Mouse (Mus musculus): Measurements from ENCODE around the gene Fdx1. TPM values are rescaled to one million over a fixed set of nuclear protein-coding genes. Genes with fewer than 3 reads are reported as not detected.

Fdx1 gene
- polyA plus RNA-seq, 1 experiment from 2014 or later, result 82.5 TPM

DNA sequence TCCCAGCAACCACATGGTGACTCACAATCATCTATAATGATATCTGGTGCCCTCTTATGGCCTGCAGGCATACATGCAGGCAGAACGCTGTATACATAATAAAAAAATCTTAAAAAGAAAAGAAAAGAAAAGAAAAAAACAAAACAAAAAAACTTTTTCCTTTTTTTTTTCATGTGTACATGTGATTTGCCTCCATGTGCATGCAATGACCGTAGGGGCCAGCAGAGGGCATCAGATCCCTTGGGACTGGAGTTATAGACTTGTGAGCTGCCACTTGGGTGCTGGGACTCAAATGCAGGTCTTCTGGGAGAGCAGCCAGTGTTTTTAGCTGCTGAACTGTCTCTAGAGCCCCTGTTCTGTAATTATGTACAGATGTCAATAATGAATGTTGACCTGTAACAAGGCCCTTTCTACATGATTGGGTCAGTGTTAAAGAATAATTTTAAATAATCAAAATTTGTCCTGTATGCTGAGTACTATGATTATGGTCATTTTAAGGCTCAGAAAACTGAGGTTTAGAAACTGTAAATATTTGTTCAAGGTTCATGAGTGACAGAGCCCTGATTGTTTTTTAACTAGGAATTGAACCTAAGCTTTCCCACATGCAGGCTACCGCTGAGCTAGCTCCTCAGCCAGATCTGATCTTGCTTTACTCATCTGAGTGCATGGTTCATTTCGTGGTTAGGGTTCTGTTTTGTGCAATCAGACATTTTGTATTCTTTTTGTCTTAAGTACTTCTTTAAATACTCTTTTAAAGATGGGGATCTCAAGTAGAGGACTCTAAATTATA, 30.3 kb upstream of the Fdx1 start:
- ATAC-seq (replicated peaks; ENCODE audit: insufficient number of reproducible peaks, low FRiP score, low TSS enrichment), result no peak
- 88% methylated on average over 4 of the region's 4 CpGs for WGBS (ENCODE audit: insufficient replicate concordance)
- H3K4me1 ChIP-seq (ENCODE audit: control insufficient read depth, insufficient read depth, low read length), result peaks cover 3% of the 10 kb centered on the region; the same call in 1 of the 2 replicates

GRCm38 (mm10) chr9:51991241-51991876, 28.0 kb upstream of the Fdx1 start:
- WGBS (ENCODE audit: insufficient replicate concordance), result 29% methylated on average over 1 of the region's 2 CpGs
- Histone ChIP-seq H3K4me1 (ENCODE audit: control insufficient read depth, insufficient read depth, low read length) (peaks cover 3% of the 10 kb centered on the region; the same call in 1 of the 2 replicates), H3K9me3 (replicated peaks; ENCODE audit: control insufficient read depth, low read length) (0 out of 2 replicates have a peak, but pooled peaks cover 2% of the 10 kb centered on the region), H3K36me3 (ENCODE audit: control insufficient read depth, insufficient read depth, low read length) (no peaks in the 10 kb centered on the region), H3K4me3 (ENCODE audit: low read depth, low read length) (no peak overlapping the region), H3K27ac (ENCODE audit: low read depth, low read length) (no peak overlapping the region), H3K27me3 (ENCODE audit: control insufficient read depth, insufficient read depth, low read length) (no peaks in the 10 kb centered on the region), H3K9ac (ENCODE audit: low read depth, low read length) (no peak overlapping the region), H3K4me2 (no peak overlapping the region)
- no peak for ATAC-seq (replicated peaks; ENCODE audit: insufficient number of reproducible peaks, low FRiP score, low TSS enrichment)

More for the DNA sequence above, 30.3 kb upstream of the Fdx1 start:
- H3K9ac ChIP-seq (ENCODE audit: low read depth, low read length), result no peak overlapping the region
- peaks cover 2% of the 10 kb centered on the region; the same call in 1 of the 2 replicates for H3K9me3 ChIP-seq (replicated peaks; ENCODE audit: control insufficient read depth, low read length)
- H3K36me3 ChIP-seq (ENCODE audit: control insufficient read depth, insufficient read depth, low read length), result no peaks in the 10 kb centered on the region
- no peaks in the 10 kb centered on the region for H3K27me3 ChIP-seq (ENCODE audit: control insufficient read depth, insufficient read depth, low read length)
- H3K4me2 ChIP-seq, result no peak overlapping the region
- H3K27ac ChIP-seq (ENCODE audit: low read depth, low read length), result no peak overlapping the region
- H3K4me3 ChIP-seq (ENCODE audit: low read depth, low read length), result no peak overlapping the region

DNA sequence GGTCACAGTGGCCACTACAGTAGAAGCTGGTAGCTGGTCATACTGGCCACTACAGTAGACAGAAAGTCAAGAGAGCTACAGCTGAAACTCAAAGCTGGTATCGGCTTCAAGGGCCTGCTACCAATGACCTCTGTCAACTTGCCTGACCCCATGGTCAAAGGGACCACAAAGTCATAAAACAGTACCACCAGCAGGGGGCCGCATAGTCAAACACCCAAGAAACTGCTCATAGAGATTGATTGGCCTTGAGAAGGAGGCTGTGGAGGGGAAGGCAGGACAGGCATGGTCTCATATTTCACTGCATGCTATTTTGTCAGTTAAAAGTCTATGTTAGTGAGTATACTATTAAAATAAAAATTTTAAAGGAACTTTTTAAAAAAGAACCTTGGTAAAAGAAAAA, 27.5 kb upstream of the Fdx1 start:
- H3K9ac ChIP-seq (ENCODE audit: low read depth, low read length), result no peak overlapping the region
- H3K4me2 ChIP-seq, result no peak overlapping the region
- ATAC-seq (replicated peaks; ENCODE audit: insufficient number of reproducible peaks, low FRiP score, low TSS enrichment), result no peak
- peaks cover 3% of the 10 kb centered on the region; the same call in 1 of the 2 replicates for H3K4me1 ChIP-seq (ENCODE audit: control insufficient read depth, insufficient read depth, low read length)
- H3K27ac ChIP-seq (ENCODE audit: low read depth, low read length), result no peak overlapping the region
- 21% methylated on average over 2 of the region's 2 CpGs for WGBS (ENCODE audit: insufficient replicate concordance)
- H3K36me3 ChIP-seq (ENCODE audit: control insufficient read depth, insufficient read depth, low read length), result no peaks in the 10 kb centered on the region
- H3K9me3 ChIP-seq (replicated peaks; ENCODE audit: control insufficient read depth, low read length), result 0 out of 2 replicates have a peak, but pooled peaks cover 2% of the 10 kb centered on the region
- no peak overlapping the region for H3K4me3 ChIP-seq (ENCODE audit: low read depth, low read length)
- no peaks in the 10 kb centered on the region for H3K27me3 ChIP-seq (ENCODE audit: control insufficient read depth, insufficient read depth, low read length)

GRCm38 (mm10) chr9:51985493-51986099, 22.2 kb upstream of the Fdx1 start:
- Histone ChIP-seq H3K9me3 (replicated peaks; ENCODE audit: control insufficient read depth, low read length) (no peaks in the 10 kb centered on the region), H3K27me3 (ENCODE audit: control insufficient read depth, insufficient read depth, low read length) (no peaks in the 10 kb centered on the region), H3K4me1 (ENCODE audit: control insufficient read depth, insufficient read depth, low read length) (peaks cover 3% of the 10 kb centered on the region; the same call in 1 of the 2 replicates), H3K36me3 (ENCODE audit: control insufficient read depth, insufficient read depth, low read length) (no peaks in the 10 kb centered on the region), H3K9ac (ENCODE audit: low read depth, low read length) (no peak overlapping the region), H3K27ac (ENCODE audit: low read depth, low read length) (no peak overlapping the region), H3K4me2 (no peak overlapping the region), H3K4me3 (ENCODE audit: low read depth, low read length) (no peak overlapping the region)
- 66% methylated on average over 11 of the region's 11 CpGs for WGBS (ENCODE audit: insufficient replicate concordance)
- no peak for ATAC-seq (replicated peaks; ENCODE audit: insufficient number of reproducible peaks, low FRiP score, low TSS enrichment)

DNA sequence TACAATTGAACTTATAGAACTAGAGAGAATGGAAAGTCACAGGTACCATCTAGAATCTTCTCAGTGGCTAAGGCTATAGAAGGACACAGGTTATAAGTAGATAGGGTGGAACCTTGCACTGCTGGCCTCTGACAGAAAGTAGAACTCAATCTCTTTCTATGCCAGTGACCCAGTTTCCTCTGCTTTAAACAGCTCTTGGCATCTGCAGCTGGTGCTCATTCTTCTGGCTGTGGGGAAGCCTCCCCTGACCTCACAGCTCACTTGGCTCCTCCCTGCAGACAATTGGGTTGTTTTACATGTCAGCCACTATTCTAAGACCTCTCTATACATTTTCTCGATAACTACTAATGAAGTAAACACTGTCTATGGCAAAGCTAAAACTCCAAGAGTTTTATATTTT, 17.8 kb upstream of the Fdx1 start:
- no peak overlapping the region for H3K4me2 ChIP-seq
- no peaks in the 10 kb centered on the region for H3K36me3 ChIP-seq (ENCODE audit: control insufficient read depth, insufficient read depth, low read length)
- no peak for ATAC-seq (replicated peaks; ENCODE audit: insufficient number of reproducible peaks, low FRiP score, low TSS enrichment)
- H3K27me3 ChIP-seq (ENCODE audit: control insufficient read depth, insufficient read depth, low read length), result no peaks in the 10 kb centered on the region
- WGBS (ENCODE audit: insufficient replicate concordance), result 82% methylated on average over 1 of the region's 1 CpGs
- H3K9ac ChIP-seq (ENCODE audit: low read depth, low read length), result no peak overlapping the region
- H3K4me3 ChIP-seq (ENCODE audit: low read depth, low read length), result no peak overlapping the region
- no peak overlapping the region for H3K27ac ChIP-seq (ENCODE audit: low read depth, low read length)
- H3K9me3 ChIP-seq (replicated peaks; ENCODE audit: control insufficient read depth, low read length), result no peaks in the 10 kb centered on the region
- peaks cover 3% of the 10 kb centered on the region; the same call in 1 of the 2 replicates for H3K4me1 ChIP-seq (ENCODE audit: control insufficient read depth, insufficient read depth, low read length)

DNA sequence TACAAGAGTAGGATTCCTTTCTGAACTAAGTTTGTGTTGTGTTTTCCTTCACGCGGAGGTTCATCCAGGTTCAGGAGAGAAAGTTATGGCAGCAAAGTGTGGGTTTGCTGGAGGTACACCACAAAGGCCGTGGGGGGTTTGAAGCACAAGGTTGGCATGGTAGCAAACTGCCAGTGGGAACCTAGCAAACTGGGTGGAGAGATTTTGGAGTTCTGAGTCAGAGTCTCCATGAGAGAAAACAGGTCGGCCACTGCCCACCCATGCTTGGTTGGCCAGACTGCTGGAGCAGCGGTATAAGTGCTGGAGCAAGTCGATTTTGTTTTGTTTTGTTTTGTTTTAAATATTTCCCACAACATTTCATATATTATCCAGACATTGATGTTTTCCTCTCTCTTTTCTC, 15.9 kb upstream of the Fdx1 start:
- 94% methylated on average over 6 of the region's 6 CpGs for WGBS (ENCODE audit: insufficient replicate concordance)
- no peak overlapping the region for H3K27ac ChIP-seq (ENCODE audit: low read depth, low read length)
- no peak for ATAC-seq (replicated peaks; ENCODE audit: insufficient number of reproducible peaks, low FRiP score, low TSS enrichment)
- no peaks in the 10 kb centered on the region for H3K36me3 ChIP-seq (ENCODE audit: control insufficient read depth, insufficient read depth, low read length)
- 0 out of 2 replicates have a peak, but pooled peaks cover 4% of the 10 kb centered on the region for H3K4me1 ChIP-seq (ENCODE audit: control insufficient read depth, insufficient read depth, low read length)
- H3K27me3 ChIP-seq (ENCODE audit: control insufficient read depth, insufficient read depth, low read length), result no peaks in the 10 kb centered on the region
- no peak overlapping the region for H3K4me3 ChIP-seq (ENCODE audit: low read depth, low read length)
- H3K9me3 ChIP-seq (replicated peaks; ENCODE audit: control insufficient read depth, low read length), result no peaks in the 10 kb centered on the region
- H3K4me2 ChIP-seq, result no peak overlapping the region
- H3K9ac ChIP-seq (ENCODE audit: low read depth, low read length), result no peak overlapping the region

- Histone ChIP-seq H3K4me1 (ENCODE audit: control insufficient read depth, insufficient read depth, low read length) (0 out of 2 replicates have a peak, but pooled peaks cover 4% of the 10 kb centered on the region), H3K9ac (ENCODE audit: low read depth, low read length) (no peak overlapping the region), H3K4me3 (ENCODE audit: low read depth, low read length) (no peak overlapping the region), H3K27ac (ENCODE audit: low read depth, low read length) (no peak overlapping the region), H3K4me2 (no peak overlapping the region), H3K36me3 (ENCODE audit: control insufficient read depth, insufficient read depth, low read length) (no peaks in the 10 kb centered on the region), H3K9me3 (replicated peaks; ENCODE audit: control insufficient read depth, low read length) (no peaks in the 10 kb centered on the region), H3K27me3 (ENCODE audit: control insufficient read depth, insufficient read depth, low read length) (no peaks in the 10 kb centered on the region)
- no peak for ATAC-seq (replicated peaks; ENCODE audit: insufficient number of reproducible peaks, low FRiP score, low TSS enrichment)
- WGBS (ENCODE audit: insufficient replicate concordance), result 90% methylated on average over 6 of the region's 6 CpGs
These were observed 15.3 kb upstream of the Fdx1 start for GRCm38 (mm10) chr9:51978545-51979259.

DNA sequence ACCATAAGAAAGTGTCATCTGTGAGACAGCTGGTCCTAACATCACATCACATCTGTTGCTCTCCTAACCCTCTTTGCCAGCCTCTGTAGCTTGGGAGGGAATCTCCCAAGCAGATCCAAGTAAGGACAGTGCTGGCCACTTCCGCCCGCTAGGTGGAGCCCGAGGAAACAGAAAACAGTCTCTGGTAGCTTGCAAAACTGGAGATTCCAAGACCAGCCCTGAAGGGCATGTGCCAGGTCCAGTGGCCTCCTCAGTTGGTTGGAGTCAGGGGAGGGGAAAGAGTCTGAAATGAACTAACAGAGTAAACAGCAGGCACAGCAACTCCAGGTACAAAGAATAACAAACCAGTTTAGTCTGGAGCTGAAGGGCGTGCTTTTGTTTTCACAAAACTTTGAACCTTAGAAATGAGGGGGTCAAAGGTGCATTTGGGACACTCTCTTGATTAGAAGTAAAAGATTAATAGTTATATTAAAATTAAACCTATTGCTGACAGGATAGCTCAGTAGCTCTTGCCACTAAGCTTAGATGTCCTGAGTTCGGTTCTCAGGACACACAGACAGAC, 14.2 kb upstream of the Fdx1 start:
- Histone ChIP-seq H3K27ac (ENCODE audit: low read depth, low read length) (no peak overlapping the region), H3K4me1 (ENCODE audit: control insufficient read depth, insufficient read depth, low read length) (0 out of 2 replicates have a peak, but pooled peaks cover 4% of the 10 kb centered on the region), H3K4me3 (ENCODE audit: low read depth, low read length) (no peak overlapping the region), H3K36me3 (ENCODE audit: control insufficient read depth, insufficient read depth, low read length) (no peaks in the 10 kb centered on the region), H3K9me3 (replicated peaks; ENCODE audit: control insufficient read depth, low read length) (no peaks in the 10 kb centered on the region), H3K4me2 (no peak overlapping the region), H3K9ac (ENCODE audit: low read depth, low read length) (no peak overlapping the region), H3K27me3 (ENCODE audit: control insufficient read depth, insufficient read depth, low read length) (no peaks in the 10 kb centered on the region)
- 40% methylated on average over 5 of the region's 5 CpGs for WGBS (ENCODE audit: insufficient replicate concordance)
- peak; percentile 57 for ATAC-seq (replicated peaks; ENCODE audit: insufficient number of reproducible peaks, low FRiP score, low TSS enrichment)
